ENCODE assay signal across 26 mouse cellular contexts in genomic region chr17:66090251-66090650, GRCm38 (mm10).
"Had no signal": no experiment of that assay in that cellular context is flagged by ENCODE, and none has a peak within 500 bp of the region (broad histone marks: within the 10 kb centered on the region; RNA-seq: fewer than 3 reads in every experiment).

No protein-coding gene starts in this region.

- H3K4me2 ChIP-seq: heart, embryonic 11.5 days; heart, embryonic 13.5 days; heart, embryonic 15.5 days; hindbrain, embryonic 13.5 days; hindbrain, embryonic 15.5 days; kidney, embryonic 15.5 days; limb, embryonic 13.5 days; limb, embryonic 15.5 days; liver, embryonic 11.5 days had no signal

- H3K4me3 ChIP-seq: gastrocnemius, adult 2 months; heart, adult 2 months; heart, embryonic 13.5 days; heart, embryonic 15.5 days; hindbrain, embryonic 13.5 days; hindbrain, embryonic 15.5 days; kidney, embryonic 15.5 days; limb, embryonic 13.5 days; limb, embryonic 15.5 days had no signal

- H3K4me1 ChIP-seq: heart, embryonic 15.5 days; hindbrain, embryonic 13.5 days; hindbrain, embryonic 15.5 days; kidney, embryonic 15.5 days; limb, embryonic 13.5 days; limb, embryonic 15.5 days had no signal

- H3K27me3 ChIP-seq: heart, embryonic 13.5 days; heart, embryonic 15.5 days; hindbrain, embryonic 13.5 days; hindbrain, embryonic 15.5 days; kidney, embryonic 15.5 days; limb, embryonic 13.5 days; limb, embryonic 15.5 days had no signal

- DNase-seq: gastrocnemius, adult 2 months; gastrocnemius, postnatal 14 days; gastrocnemius, postnatal 36 days; heart, adult 2 months; heart, postnatal 14 days; heart, postnatal 36 days; kidney, adult 11 months; kidney, adult 2 months; kidney, adult 9 months; kidney, postnatal 14 days; kidney, postnatal 36 days; layer of hippocampus, adult 9-11 months; layer of hippocampus, postnatal 36 days; left cerebral cortex, postnatal 4 days had no signal

- H3K27ac ChIP-seq: gastrocnemius, adult 2 months; heart, adult 2 months; heart, embryonic 13.5 days; heart, embryonic 15.5 days; hindbrain, embryonic 13.5 days; hindbrain, embryonic 15.5 days; hindbrain, postnatal 0 days; kidney, embryonic 15.5 days; kidney, postnatal 0 days; limb, embryonic 13.5 days; limb, embryonic 15.5 days had no signal

- H3K9me3 ChIP-seq: heart, embryonic 13.5 days; heart, embryonic 15.5 days; hindbrain, embryonic 13.5 days; hindbrain, embryonic 15.5 days; kidney, embryonic 15.5 days; limb, embryonic 13.5 days; limb, embryonic 15.5 days had no signal

- H3K9ac ChIP-seq: heart, embryonic 13.5 days; heart, embryonic 15.5 days; hindbrain, embryonic 13.5 days; hindbrain, embryonic 15.5 days; kidney, embryonic 15.5 days; limb, embryonic 13.5 days; limb, embryonic 15.5 days had no signal

- ATAC-seq: hindbrain, postnatal 0 days; intestine, embryonic 16.5 days had no signal
